Mouse (Mus musculus): ENCODE data around the gene Fancm.

- no peak for TF ChIP-seq CEBPB (IDR thresholded peaks at IDR 0.05; ENCODE audit: insufficient read depth, poor library complexity, severe bottlenecking)
- no peak for TF ChIP-seq POLR2A (IDR thresholded peaks at IDR 0.05; ENCODE audit: insufficient read length, low read depth)
- TF ChIP-seq MYOD1 (IDR thresholded peaks at IDR 0.05; ENCODE audit: control insufficient read depth in 1 of 3, insufficient read length in 2 of 3, low read depth in 2 of 3), result peak in 1 of 3 experiments; percentile 22
Observed at GRCm38 (mm10) chr12:65075733-65076310, 419 bp downstream of the Fancm start.

Data from myocyte (in vitro differentiated cells).